Mouse (Mus musculus) retina, embryonic 14.5 days (tissue): ENCODE measurements around the gene Egfr.
A peak's percentile ranks its signal among the peaks of the same experiment; 100 is the strongest.

Source experiments
- DNase-seq: peaks from one replicate; pipeline ENCODE4 v3.0.0-alpha.2; 2015; ENCODE audit warnings: low spot score

Gene Egfr

DNA sequence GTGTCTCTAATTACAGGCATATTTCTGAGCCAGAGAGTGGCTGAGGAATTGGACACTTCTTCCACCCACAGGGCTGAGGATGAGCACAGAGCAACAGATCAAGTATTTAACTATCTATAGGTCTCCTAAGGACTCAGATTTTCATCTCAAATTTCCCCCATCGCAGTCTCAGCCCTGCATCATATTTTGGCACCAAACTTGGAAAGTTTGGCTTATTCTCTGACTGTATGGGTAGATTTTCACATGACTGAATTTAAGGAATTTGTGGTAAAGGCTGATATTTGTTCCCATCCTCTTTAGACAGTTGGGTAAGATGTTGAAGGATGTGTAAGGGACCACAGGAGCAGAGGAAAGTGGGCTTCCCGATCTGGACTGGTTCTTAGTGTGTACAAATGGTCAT is 145.7 kb downstream of the Egfr start:
- DNase-seq: no peak

DNA sequence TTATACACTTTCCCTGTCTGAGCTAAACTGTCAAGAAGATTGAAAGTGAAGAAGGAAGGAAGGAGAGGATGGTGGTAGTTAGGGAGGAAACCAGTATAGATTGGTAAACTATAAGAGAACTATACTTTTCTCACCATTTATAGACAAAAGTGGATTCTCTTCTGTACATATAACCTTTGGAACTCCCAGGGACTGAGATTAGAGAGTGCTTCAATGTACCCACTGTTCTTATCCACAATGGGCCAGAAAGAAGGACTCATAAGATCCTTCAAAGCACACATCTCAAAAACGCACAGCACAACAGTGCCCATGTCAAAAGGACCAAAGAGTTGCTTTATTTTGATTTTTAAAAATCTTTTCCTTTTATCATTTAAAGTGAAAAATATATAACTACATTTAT is 148.2 kb downstream of the Egfr start:
- no peak for DNase-seq

DNA sequence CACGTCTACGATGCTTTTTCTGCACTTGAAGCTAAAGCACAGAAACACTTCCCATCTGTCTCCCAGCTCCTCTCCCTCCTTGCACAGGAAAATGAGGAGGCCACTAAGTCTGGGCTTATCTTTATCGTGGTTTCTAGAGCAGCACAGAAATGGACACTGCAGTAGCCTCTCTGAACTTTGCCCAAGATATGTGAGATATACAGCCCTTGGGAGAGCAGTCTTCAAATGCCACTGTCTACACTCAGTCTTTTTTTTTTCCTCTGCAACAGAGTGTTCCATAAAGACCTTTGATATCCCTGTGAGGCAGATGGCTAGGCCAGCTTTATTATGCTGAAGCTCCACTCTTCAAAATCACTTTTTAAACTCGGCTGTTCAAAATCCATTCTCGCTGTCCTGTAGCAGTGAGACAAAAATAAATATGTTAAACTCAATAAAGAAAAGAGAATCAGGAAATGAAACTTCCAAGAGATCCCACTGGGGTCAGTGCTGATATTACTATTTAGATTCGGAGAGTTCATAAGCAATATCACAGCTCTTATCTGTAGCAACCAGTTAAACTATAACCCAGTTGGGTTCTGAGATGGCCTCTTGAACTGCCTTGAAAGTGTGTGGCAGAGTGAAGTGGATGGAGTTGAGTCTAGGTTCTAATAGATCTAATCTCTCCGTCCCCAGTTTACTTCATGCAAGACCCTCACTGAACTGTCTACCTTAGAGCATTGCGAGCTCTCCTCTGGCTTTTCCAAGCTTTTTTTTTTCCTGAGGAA is 148.8 kb downstream of the Egfr start:
- DNase-seq: no peak

DNA sequence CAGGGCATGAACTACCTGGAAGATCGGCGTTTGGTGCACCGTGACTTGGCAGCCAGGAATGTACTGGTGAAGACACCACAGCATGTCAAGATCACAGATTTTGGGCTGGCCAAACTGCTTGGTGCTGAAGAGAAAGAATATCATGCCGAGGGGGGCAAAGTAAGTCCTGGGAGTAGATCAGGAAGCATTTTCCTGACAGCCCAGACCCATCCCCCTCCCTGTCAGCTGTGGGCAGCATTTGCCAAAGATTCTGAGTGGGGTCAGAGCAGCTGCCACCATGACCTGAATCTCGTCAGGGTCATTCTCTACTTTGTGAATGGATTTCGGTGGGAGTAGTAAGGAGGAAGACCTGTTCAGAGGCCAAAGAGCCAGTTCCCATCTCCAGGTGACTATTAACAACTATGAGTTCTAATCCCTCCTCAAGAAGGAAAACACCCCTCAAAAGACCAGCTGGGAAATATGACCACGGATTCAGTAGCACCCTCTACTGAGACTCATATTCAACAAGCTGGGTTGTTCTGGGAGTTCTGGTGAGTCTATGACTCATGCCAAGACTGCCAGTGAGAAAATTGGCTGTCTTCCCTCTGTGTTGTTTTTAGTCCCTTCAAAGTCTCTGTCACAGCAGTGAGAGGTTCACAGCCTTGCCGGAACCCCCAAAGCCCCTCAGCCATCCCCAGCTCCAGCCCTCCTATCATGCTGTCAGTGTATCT is 152.5 kb downstream of the Egfr start:
- DNase-seq: no peak

DNA sequence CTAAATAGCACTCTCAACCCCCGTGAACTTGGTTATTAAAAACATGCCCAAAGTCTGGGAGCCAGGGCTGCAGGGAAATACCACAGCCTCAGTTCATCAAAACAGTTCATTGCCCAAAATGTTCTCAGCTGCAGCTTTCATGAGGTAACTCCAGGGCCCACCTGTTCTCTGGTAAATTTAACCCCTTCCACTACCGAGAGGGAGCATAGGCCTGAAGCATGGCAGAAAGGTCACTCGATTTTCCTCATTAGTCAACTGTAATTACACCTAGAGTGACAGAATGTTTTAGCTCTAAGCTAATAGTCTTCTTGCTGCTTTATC is 153.0 kb downstream of the Egfr start:
- no peak for DNase-seq

DNA sequence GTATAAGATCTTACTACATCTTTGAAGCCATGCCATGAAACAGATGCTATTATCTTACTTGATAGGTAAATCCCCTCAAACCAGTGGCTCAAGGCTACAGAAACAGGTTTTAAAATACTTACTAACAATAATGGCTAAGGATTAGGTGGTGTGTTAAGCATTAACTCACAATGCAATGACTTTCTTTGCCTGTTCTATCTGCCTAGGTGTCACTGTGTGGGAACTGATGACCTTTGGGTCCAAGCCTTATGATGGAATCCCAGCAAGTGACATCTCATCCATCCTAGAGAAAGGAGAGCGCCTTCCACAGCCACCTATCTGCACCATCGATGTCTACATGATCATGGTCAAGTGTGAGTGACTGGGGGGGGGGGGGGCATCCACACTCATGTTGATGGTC is 154.5 kb downstream of the Egfr start:
- DNase-seq: no peak

DNA sequence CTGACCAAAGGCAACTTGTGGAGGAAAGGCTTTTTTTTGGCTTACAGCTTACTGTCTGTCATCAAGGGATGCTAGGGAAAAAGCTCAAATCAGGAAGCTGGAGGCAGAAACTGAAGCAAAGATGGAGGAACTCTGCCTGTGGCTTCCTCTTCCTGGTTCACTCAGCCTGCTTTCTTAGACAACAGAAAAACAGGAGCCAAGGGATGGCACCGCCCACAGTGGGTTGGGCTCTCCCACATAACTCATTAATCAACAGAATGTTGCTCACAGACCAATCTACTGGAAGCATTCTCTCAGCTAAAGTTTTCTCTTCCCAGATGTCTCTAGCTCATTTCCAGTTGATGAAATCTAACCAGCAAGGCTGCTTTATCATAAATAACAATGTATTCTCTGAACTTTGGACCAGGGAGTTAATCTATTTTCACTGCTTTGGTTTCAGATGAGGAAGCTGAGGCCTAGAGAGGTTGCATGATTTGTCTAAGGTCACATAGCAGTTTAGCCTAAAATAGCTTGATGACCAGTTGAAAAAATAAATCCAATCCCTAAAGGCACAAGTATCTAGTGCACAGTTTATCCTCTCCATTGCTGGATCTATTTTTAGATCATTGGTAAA is 155.6 kb downstream of the Egfr start:
- no peak for DNase-seq

DNA sequence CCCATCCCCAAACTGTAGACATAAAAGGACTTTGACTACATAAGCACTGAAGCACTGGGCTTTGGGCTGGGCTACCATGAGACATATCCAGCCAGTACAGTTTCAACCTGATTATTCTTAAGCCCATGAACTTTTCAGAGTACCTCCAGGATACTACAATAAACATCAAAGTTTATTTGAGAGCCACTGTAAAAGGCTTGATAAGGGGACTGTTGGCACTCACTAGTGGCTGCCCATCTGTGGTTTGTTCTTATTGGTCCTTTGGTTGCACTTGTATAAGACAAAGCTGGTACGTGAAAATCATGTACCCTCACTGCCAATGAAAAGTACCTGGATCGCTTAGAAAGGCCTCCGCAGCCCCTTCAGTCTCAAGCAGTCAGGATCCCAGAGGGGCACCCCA is 162.8 kb downstream of the Egfr start:
- no peak for DNase-seq

DNA sequence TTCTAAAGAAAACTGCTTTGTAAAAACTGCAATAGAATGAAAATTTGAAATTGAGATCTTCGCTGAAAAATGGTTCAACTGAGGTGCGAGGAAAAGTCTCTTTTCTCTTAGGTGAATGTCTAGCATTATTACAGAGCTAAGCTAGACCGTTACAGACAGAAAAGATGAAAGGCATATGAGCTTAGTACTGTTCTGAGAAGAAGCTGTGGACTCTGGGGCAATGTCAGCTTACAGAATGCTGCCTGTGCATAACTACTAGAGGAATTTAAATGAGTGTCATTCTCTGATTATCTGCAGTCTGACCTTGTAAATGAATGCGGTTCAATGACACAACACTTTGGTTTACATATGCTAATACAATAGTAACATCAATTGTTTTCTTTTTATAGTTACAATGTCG is 163.8 kb downstream of the Egfr start:
- DNase-seq: no peak

DNA sequence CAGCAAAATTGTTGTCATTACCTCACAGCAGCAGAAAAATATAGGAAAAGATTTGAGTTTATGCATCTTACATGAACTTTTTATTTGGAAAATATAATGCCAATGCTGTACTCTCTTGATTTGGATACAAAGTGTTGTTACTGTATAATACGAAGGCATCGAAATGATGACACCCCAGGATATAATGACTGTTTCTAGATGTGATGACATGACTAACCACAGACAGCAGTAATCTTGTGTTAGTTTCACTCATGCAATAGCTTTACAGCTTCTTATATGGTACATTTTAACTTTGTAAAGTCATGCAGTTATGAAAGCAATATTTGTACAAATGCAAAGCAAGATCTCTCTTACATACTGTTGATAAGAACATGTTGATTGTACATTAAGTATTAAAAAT is 165.5 kb downstream of the Egfr start:
- DNase-seq: no peak

DNA sequence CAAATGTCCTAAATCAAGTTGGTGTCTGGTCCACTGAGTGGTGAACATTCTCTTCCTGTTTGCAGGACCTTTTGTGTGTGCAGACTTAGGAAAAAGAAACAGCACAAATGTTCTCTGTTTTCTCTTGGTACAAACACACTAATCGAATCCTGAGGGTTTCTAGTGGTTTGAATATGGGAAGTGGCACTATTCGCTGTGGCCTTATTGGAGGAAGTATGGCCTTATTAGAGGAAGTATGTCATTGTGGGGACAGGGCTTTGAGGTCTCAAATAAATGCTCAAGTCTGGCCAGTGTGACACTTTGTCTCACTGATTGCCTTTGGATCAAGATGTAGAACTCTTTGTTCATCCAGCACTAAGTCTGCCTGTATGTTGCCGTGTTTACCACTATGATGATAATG is 180.2 kb downstream of the Egfr start:
- DNase-seq: no peak

DNA sequence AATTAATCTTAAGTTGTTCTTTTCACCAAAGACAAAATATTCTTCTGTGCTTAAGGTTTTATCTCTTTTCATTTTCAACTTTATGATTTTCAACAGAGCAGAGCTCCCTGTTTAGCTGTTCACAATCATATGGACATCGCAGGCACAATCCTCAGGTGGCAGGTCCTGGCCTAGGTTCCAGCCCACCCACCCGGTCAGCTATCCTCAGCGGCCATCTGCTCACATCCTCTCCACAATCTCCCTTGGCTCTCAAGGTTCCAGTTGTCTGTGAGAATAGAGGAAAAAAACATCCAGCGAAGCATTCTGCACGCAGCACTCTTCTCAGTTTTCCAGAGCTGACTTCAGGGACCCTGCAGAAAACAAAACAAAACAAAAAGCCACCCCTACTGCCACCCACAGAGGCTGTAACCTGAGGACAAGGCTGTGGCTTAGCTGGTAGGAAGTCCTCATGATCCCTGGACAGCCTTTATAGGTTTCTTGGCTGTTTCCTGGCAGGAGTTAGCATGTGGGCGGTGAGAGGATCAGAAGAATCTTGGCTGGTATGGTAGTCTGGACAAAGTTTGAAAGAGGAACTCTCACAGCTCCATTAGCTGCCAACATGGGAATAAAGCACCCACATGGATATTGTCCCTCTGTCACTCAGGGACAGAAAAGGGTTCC is 183.7 kb downstream of the Egfr start:
- DNase-seq: no peak

DNA sequence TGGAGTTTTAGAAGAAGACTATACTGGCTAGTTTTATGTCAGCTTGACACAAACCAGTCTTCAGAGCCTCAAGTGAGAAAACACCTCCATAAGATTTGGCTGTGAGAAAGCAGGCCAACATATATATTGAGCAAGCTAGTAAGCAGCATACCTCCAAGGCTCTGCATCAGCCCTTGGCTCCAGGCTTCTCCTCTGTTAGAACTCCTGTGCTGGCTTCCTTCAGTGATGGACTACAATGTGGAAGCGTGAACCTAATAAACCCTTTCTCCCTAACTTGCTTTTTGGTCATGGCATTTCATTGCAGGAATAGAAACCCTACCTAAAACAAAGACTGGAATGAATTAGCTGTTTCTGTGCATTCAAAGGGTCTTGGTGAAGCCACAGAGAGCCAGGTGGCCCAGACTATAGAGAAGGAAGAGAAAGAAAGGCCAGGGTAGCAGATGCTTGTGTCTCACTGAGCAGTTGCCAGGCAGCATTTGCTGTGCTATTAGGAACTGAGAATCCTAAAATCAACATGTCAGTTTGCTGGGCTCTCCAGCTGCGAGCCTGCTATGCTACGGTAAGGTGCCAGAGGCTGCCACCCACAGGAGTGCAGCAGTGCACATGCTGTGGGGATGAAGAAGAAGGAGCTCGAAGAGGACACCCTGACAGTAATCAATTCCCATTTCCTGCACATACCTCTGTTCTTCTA is 189.2 kb downstream of the Egfr start:
- DNase-seq: no peak

DNA sequence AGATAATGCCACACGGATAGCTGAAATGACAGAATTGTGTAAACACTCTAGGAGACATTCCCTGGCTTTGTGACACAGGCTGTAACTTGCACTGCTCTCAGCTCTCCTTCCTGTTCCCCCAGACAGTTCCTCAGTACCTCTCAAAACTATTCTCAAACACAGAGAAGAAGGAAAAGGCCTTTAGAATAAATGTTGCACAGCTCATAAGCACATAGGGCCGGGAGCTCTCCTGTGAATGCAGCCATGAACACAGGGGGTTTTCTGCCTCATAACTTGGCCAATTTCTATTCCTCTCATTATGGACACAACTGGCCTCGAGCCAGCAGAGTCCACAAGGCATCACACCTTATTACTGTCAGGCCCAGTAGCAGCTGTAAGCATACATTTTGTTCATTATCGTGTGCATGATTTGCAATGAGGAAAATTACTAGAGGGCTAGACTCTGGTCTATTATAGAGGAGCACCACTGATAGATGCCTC is 190.0 kb downstream of the Egfr start:
- peak; percentile 25 for DNase-seq

DNA sequence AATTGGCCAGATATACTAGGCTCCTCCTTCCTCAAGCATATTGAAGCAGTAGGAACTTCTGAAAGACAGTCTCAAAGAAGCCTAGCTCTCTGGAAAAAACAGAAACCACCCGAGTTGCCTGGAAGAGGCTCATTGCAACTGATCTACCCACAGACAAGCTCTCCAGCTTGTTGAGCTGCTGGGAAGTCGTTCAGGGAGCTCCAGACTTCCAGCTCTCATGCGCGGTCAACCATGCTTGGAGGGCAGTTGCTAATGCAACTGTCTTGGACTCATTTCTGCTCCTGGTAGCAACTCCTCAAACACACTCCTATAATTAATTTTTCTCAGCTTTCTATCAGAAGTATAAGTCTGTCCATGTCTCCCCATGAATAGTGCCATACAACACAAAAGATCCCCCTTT is 191.0 kb downstream of the Egfr start:
- no peak for DNase-seq

DNA sequence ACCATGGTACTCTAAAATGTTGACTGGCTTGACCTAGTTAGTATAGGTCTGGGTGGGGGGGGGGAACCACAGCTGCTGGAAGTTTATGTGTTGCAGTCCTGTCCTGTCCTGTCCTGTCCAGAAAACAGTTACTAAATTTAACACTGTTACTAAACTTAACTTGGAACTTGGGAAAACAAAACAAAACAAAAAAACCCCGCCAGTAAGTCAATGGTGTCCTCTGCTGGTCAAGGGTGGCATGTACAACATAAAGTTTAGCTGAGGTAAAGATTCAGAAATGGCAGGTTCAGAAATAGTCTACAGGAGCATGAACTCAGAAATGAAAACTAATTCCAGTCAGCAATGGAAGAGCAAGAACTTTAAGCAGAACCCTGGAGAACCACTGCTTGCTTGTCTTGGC is 196.8 kb downstream of the Egfr start:
- DNase-seq: peak; percentile 63

DNA sequence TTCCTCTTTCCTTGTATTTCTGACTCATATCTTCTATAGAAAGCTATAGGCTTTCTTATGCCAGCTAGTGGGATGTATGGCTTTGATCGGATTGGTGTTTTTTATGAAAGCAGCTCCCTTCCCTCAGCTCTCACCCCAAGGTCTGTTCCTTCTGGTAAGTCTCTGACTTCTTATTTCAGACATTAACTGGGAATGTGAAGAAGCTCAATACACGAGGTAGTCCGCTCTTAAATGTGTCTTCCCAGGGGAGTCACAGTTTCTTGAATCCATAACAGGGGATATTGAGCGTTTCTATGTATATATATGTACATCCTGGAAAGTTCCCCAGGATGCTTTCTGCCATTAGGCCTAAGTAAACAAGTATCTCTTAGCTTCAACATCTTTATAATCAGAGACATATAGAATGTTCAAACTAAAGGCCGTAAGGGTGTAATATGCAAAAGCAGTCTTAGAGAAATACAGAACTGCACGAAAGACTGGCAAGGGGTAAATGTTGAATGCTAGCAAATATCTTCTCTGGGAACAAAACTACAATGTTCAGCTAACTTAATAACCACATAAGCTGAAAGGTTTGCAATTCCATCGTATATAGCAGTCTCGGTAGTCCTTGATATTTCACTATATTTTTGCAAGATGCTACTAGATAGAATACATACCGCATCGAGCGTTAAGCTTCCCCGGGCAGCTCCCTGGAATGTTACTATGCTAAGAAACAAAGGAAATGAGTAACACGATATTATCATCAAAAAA is 198.4 kb downstream of the Egfr start:
- DNase-seq: peak; percentile 28

DNA sequence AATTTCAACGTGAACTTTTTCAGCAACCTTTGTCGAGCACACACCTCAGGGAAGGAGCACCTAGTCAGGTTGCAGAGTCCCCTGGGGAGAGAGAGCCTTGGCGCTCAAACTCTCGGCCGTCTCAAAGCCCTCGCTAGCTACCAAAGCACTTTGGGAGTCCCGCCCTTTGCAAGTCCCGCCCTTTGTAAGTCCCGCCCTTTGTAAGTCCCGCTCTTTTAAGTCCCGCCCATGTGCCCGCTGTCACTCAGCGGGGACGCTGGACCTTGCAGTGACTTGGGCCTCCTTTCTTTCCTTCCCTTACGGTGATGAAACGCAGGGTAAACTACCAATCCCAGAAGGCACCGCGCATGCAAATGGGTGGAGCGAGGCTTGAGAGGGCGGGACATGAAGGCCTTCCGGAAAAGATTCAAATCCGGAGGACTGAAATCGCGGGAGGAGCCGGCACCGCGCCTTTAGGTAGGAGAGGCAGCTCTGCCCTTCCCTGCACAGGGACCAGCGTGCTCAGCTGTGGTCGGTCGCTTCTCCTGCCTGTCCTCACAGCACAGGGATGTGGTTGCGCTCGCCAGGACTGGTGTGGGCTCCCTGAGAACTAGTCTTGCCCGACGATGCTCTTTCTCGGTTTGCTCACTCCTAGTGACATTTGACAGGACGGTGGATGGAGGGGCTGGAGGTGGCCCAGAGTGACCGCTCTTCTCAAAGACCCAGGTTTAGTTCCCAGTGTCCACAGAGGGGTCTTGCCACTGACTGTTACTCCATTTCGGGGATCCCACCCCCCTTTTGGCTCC is 199.2 kb downstream of the Egfr start, which contains the start of gene Fbxo48:
Fbxo48 (plus strand) TSS at position 400 of the 785 bp plus-strand sequence.
- DNase-seq: peak; percentile 97

DNA sequence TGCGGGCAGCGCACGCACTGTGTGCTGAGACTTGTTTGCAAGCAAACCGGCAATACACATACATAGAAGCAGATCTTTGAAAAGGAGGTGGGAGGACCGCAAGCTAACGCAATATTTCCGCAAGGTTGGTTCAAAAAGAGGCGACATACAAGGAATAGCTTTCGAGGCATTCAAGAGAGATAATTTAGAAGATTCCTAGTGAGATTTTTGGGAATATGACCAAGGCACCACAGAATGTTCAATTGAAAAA is 199.7 kb downstream of the Egfr start:
- DNase-seq: no peak

DNA sequence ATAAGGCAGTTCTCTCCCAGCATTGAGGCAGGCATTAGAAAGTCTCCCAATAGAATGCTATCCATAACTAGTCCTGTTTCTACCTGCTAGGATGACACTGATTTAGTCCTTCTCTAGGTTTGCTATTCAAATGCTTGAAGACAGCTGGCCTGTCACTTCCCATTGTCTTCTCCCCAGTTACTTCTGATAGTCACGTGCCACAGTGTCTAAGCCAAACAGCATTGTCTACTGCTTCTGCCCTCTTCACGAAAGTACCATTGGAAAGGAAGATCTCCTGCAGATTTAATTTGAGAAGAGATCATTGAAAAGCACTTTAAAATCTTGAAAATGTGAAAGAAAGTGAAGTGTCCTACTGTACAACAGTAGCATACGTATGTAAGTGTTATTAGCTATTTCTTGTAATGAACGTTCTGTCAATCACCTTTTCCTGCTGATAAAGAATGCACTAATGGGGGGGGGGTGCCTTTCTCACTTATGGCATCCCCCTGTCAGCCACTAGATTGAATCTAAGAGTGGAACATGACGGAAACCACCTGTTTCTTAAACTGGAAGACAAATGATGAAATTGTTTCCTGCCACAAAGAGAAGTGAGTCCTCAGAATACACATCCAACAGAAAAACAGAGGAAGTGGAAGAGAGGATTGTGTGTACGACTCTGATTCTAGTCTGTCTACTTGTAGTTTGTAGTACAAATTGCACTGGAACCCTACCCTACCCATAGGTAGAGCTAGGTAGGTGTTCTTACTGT is 204.3 kb downstream of the Egfr start:
- no peak for DNase-seq
